Mouse (Mus musculus) activated CD4-positive, CD25-positive, alpha-beta regulatory T cell (primary cell): ENCODE data around the gene Vstm2l. TPM values are rescaled to one million over a fixed set of nuclear protein-coding genes. Genes with fewer than 3 reads are reported as not detected.

Experiments
- polyA plus RNA-seq, 2 experiments: library from polyadenylated mRNA; unstranded; fragments of 100-300 nt; shearing (Covaris generic); gene quantifications; one replicate each; pipeline ENCODE4 v1.2.1; 2017

Vstm2l gene
- not detected for polyA plus RNA-seq

DNA sequence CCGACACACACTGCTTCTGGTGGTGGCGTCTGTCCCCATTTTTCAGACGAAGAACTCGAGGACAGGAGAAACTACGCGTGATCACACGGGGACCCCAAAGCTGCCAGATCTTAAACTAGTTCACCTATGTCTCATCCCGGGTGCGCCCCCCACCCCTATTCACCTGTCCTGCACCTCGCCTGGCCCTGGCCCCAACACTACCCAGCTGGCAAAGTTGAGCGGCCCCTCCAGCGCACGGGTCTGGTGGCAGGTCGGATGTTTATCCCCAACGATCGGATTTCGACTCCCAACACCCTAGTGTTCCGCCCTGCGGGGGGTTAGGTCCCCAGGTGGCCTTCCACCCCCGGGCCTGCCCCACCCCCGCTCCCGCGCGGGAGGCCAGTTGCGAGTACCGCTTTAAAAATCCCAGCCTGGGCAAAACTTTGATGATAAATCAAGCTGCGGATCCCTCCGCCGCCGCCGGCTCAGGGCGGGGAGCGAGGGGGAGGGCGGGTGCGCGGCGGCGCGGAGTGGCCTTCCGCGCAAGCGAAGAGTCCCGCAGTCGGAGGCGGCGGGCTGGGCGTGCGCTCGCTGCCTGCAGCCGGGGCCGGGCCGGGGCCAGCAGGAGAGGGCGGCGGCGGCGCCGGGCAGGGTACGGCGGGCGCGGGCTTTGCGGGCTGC is at the start of gene Vstm2l:
Gene Vstm2l (plus strand): TSS at position 549 of the 660 bp plus-strand sequence.

Other genes with a start within 250 kb of the Vstm2l start
- gene Ctnnbl1, start 177.3 kb upstream of the Vstm2l start, polyA plus RNA-seq, result 10 to 100 TPM; 82.4 to 85.5 TPM
- gene Tti1, start 113.8 kb downstream of the Vstm2l start, polyA plus RNA-seq, result 10 to 100 TPM; 18.8 to 24.9 TPM
- 10 to 100 TPM; 31.5 to 35.9 TPM for gene Rprd1b, start 113.8 kb downstream of the Vstm2l start, polyA plus RNA-seq
- gene Tgm2, start 231.8 kb downstream of the Vstm2l start, polyA plus RNA-seq, result 1 to 10 TPM; 2.9 to 6.7 TPM